In the genomic region with DNA sequence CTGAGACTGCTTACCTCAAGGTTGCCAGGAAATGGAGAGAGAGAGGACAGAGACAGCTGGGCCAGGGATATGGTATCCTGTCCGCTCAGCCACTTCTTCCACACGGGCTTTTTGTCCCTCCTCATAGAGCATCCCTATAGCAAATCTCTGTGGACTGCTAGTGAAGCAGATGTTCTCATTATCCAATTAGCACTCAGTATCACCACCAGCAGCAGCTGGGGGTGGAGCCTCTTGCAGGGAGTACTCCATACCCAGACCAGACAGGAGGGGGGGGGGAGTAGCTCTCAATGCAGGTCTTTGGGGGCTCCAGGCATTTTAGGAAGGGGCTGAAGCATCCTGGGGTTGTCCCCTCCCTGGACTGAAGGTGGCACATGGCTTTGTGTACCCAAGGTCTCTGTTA, we compare ENCODE assay signal across 21 mouse cellular contexts.
DNase-seq lines count a peak whose midpoint lies in the region; ATAC-seq lines count a peak whose summit lies in the region.
"Had no signal": no experiment of that assay in that cellular context is flagged by ENCODE, and none has a peak within 500 bp of the region (broad histone marks: within the 10 kb centered on the region; RNA-seq: fewer than 3 reads in every experiment).

No protein-coding gene starts in this region.

- no peak overlapping the region for H3K27ac ChIP-seq in hindbrain, embryonic 12.5 days
- H3K27ac ChIP-seq in hindbrain, embryonic 10.5 days = no peak overlapping the region
- peak overlapping the region; percentile 49; the same call in 1 of the 2 replicates for H3K27ac ChIP-seq in midbrain, embryonic 10.5 days (replicated peaks)
- no peak overlapping the region for H3K27ac ChIP-seq in midbrain, embryonic 16.5 days (ENCODE audit: low read length)
- no peak overlapping the region for H3K27ac ChIP-seq in neural tube, embryonic 14.5 days (ENCODE audit: low read depth, low read length)
- H3K27ac ChIP-seq: embryonic facial prominence, embryonic 10.5 days; embryonic facial prominence, embryonic 13.5 days; forebrain, embryonic 12.5 days had no signal

- H3K27me3 ChIP-seq in hindbrain, embryonic 12.5 days = no peaks in the 10 kb centered on the region
- peaks cover 10% of the 10 kb centered on the region; the same call in 1 of the 2 replicates for H3K27me3 ChIP-seq in hindbrain, embryonic 10.5 days (ENCODE audit: insufficient read depth, poor library complexity, severe bottlenecking)
- H3K27me3 ChIP-seq in midbrain, embryonic 10.5 days (ENCODE audit: low read depth, poor library complexity, severe bottlenecking) = 0 out of 2 replicates have a peak, but pooled peaks cover 4% of the 10 kb centered on the region
- no peaks in the 10 kb centered on the region for H3K27me3 ChIP-seq in midbrain, embryonic 16.5 days (ENCODE audit: control insufficient read depth, insufficient read depth, low read depth, low read length)
- no peaks in the 10 kb centered on the region for H3K27me3 ChIP-seq in neural tube, embryonic 14.5 days (ENCODE audit: control insufficient read depth, insufficient read depth, low read length)
- H3K27me3 ChIP-seq: embryonic facial prominence, embryonic 13.5 days; forebrain, embryonic 12.5 days had no signal

- H3K36me3 ChIP-seq in hindbrain, embryonic 12.5 days = no peaks in the 10 kb centered on the region
- no peaks in the 10 kb centered on the region for H3K36me3 ChIP-seq in hindbrain, embryonic 10.5 days
- H3K36me3 ChIP-seq in midbrain, embryonic 10.5 days = no peaks in the 10 kb centered on the region
- no peaks in the 10 kb centered on the region for H3K36me3 ChIP-seq in midbrain, embryonic 16.5 days (ENCODE audit: control insufficient read depth, insufficient read depth, low read length)
- no peaks in the 10 kb centered on the region for H3K36me3 ChIP-seq in neural tube, embryonic 14.5 days (ENCODE audit: control insufficient read depth, insufficient read depth, low read length)
- H3K36me3 ChIP-seq: embryonic facial prominence, embryonic 10.5 days; embryonic facial prominence, embryonic 13.5 days; forebrain, embryonic 12.5 days; G1E had no signal

- no peak overlapping the region for H3K4me3 ChIP-seq in hindbrain, embryonic 12.5 days
- no peak overlapping the region for H3K4me3 ChIP-seq in hindbrain, embryonic 10.5 days
- no peak overlapping the region for H3K4me3 ChIP-seq in midbrain, embryonic 10.5 days
- no peak overlapping the region for H3K4me3 ChIP-seq in midbrain, embryonic 16.5 days (ENCODE audit: low read depth, low read length)
- no peak overlapping the region for H3K4me3 ChIP-seq in neural tube, embryonic 14.5 days (ENCODE audit: low read depth, low read length)
- H3K4me3 ChIP-seq: embryonic facial prominence, embryonic 10.5 days; embryonic facial prominence, embryonic 13.5 days; erythroblast, embryonic 14.5 days; forebrain, embryonic 12.5 days; gastrocnemius, adult 2 months had no signal

- WGBS in hindbrain, embryonic 12.5 days = 46% methylated on average over 2 of the region's 2 CpGs
- 62% methylated on average over 2 of the region's 2 CpGs for WGBS in hindbrain, embryonic 10.5 days
- 80% methylated on average over 2 of the region's 2 CpGs for WGBS in midbrain, embryonic 10.5 days
- WGBS in midbrain, embryonic 16.5 days = 58% methylated on average over 2 of the region's 2 CpGs
- 51% methylated on average over 2 of the region's 2 CpGs for whole genome bisulfite sequencing in neural tube, embryonic 14.5 days

- DNase-seq in hindbrain, embryonic 10.5 days (ENCODE audit: low spot score) = no peak
- DNase-seq in midbrain, embryonic 10.5 days (ENCODE audit: low spot score) = no peak
- no peak for DNase-seq in neural tube, embryonic 10.5 days (ENCODE audit: extremely low spot score, low spot score)
- DNase-seq in MN1 (ENCODE audit: low spot score) = peak; percentile 78
- no peak for DNase-seq in left cerebral cortex, adult 8-10 months (ENCODE audit: low spot score in 2 of 2)
- DNase-seq: adrenal gland, adult 2 months; adrenal gland, postnatal 14 days; B cell, adult 2 months; embryo, embryonic 11 days; gastrocnemius, postnatal 14 days had no signal

- peaks cover 4% of the 10 kb centered on the region for H3K4me1 ChIP-seq in hindbrain, embryonic 12.5 days
- peaks cover 23% of the 10 kb centered on the region for H3K4me1 ChIP-seq in hindbrain, embryonic 10.5 days (replicated peaks)
- H3K4me1 ChIP-seq in midbrain, embryonic 10.5 days = peaks cover 10% of the 10 kb centered on the region
- no peaks in the 10 kb centered on the region for H3K4me1 ChIP-seq in midbrain, embryonic 16.5 days (ENCODE audit: control insufficient read depth, insufficient read depth, low read length)
- H3K4me1 ChIP-seq in neural tube, embryonic 14.5 days (ENCODE audit: control insufficient read depth, insufficient read depth, low read length) = no peaks in the 10 kb centered on the region

- no peak overlapping the region for H3K4me2 ChIP-seq in hindbrain, embryonic 12.5 days (replicated peaks)
- H3K4me2 ChIP-seq in midbrain, embryonic 16.5 days (ENCODE audit: low read length) = no peak overlapping the region
- H3K4me2 ChIP-seq in neural tube, embryonic 14.5 days (ENCODE audit: low read depth, low read length) = no peak overlapping the region
- H3K4me2 ChIP-seq: embryonic facial prominence, embryonic 13.5 days; forebrain, embryonic 12.5 days; heart, embryonic 11.5 days had no signal

- H3K9ac ChIP-seq in hindbrain, embryonic 12.5 days = no peak overlapping the region
- no peak overlapping the region for H3K9ac ChIP-seq in midbrain, embryonic 16.5 days (ENCODE audit: low read depth, low read length)
- H3K9ac ChIP-seq in neural tube, embryonic 14.5 days (replicated peaks; ENCODE audit: low read depth, low read length) = no peak overlapping the region
- H3K9ac ChIP-seq: embryonic facial prominence, embryonic 13.5 days; forebrain, embryonic 12.5 days had no signal

- peak; percentile 50; the same call in 1 of the 2 replicates for ATAC-seq in hindbrain, embryonic 12.5 days (ENCODE audit: low FRiP score)
- no peak for ATAC-seq in midbrain, embryonic 16.5 days
- 0 out of 2 replicates have a peak, but pooled peaks have one; percentile 54 for ATAC-seq in neural tube, embryonic 14.5 days (ENCODE audit: low read depth)
- ATAC-seq: forebrain, embryonic 16.5 days had no signal

- no peaks in the 10 kb centered on the region for H3K9me3 ChIP-seq in hindbrain, embryonic 12.5 days (replicated peaks)
- no peaks in the 10 kb centered on the region for H3K9me3 ChIP-seq in hindbrain, embryonic 10.5 days
- no peaks in the 10 kb centered on the region for H3K9me3 ChIP-seq in midbrain, embryonic 10.5 days (replicated peaks)
- H3K9me3 ChIP-seq in midbrain, embryonic 16.5 days (replicated peaks; ENCODE audit: control insufficient read depth, low read length, poor library complexity, severe bottlenecking) = no peaks in the 10 kb centered on the region
- no peaks in the 10 kb centered on the region for H3K9me3 ChIP-seq in neural tube, embryonic 14.5 days (ENCODE audit: control insufficient read depth, low read length)
- H3K9me3 ChIP-seq: embryonic facial prominence, embryonic 10.5 days; embryonic facial prominence, embryonic 13.5 days; forebrain, embryonic 12.5 days; G1E had no signal
